Mouse (Mus musculus) midbrain, postnatal 0 days (tissue): ENCODE measurements around the gene Snrnp40. TPM values are rescaled to one million over a fixed set of nuclear protein-coding genes. Genes with fewer than 3 reads are reported as not detected.
A peak's percentile ranks its signal among the peaks of the same experiment; 100 is the strongest.

Source experiments
- ATAC-seq: fragments of 200-750 bp; cut with Nextera tagmentation; 2 replicates; pipeline ENCODE4 v1.8.0; 2017; ENCODE audit warnings: moderate number of reproducible peaks, mild to moderate bottlenecking, moderate TSS enrichment, moderate library complexity; ENCODE audit not compliant: low FRiP score
- DNase-seq: peaks from one replicate; pipeline ENCODE4 v3.0.0-alpha.2; 2015; ENCODE audit warnings: low spot score
- H3K27ac ChIP-seq: fragments of 300-500 bp; sonication (generic); 2 replicates; pipeline ENCODE4 v1.5.1; 2014; ENCODE audit warnings: low read depth, mild to moderate bottlenecking, low read length, mixed read lengths
- H3K27me3 ChIP-seq: fragments of 300-500 bp; sonication (generic); 2 replicates; pipeline ENCODE4 v1.6.1; 2014; ENCODE audit warnings: low read length, control low read depth, mixed read lengths; ENCODE audit not compliant: insufficient read depth
- H3K36me3 ChIP-seq: fragments of 300-500 bp; sonication (generic); 2 replicates; pipeline ENCODE4 v1.6.1; 2014; ENCODE audit warnings: low read length, control low read depth, mixed read lengths; ENCODE audit not compliant: insufficient read depth
- H3K4me1 ChIP-seq: fragments of 300-500 bp; sonication (generic); 2 replicates; pipeline ENCODE4 v1.6.1; 2014; ENCODE audit warnings: mild to moderate bottlenecking, control low read depth, antibody characterized with exemption, low read length, mixed read lengths; ENCODE audit not compliant: insufficient read depth
- H3K4me2 ChIP-seq: fragments of 300-500 bp; sonication (generic); 2 replicates; pipeline ENCODE4 v1.6.1; 2014; ENCODE audit warnings: low read depth, mild to moderate bottlenecking, low read length, mixed read lengths; ENCODE audit not compliant: poor library complexity, severe bottlenecking
- H3K4me3 ChIP-seq: fragments of 300-500 bp; sonication (generic); 2 replicates; pipeline ENCODE4 v1.5.1; 2014; ENCODE audit warnings: low read depth, mild to moderate bottlenecking, low read length, moderate library complexity
- H3K9ac ChIP-seq: fragments of 300-500 bp; sonication (generic); replicated peaks from 2 replicates; pipeline ENCODE4 v1.6.1; 2014; ENCODE audit warnings: mild to moderate bottlenecking, low read length, moderate library complexity, mixed read lengths; ENCODE audit not compliant: poor library complexity, severe bottlenecking
- H3K9me3 ChIP-seq: fragments of 300-500 bp; sonication (generic); 2 replicates; pipeline ENCODE4 v1.6.1; 2016; ENCODE audit warnings: low read length, control low read depth
- CTCF ChIP-seq: IDR thresholded peaks from 2 replicates; pipeline ENCODE4 v1.5.1; 2016; ENCODE audit warnings: antibody characterized with exemption, mild to moderate bottlenecking
- WGBS: fragments of 180-500 bp; shearing (Covaris S2); extraction: QIAGEN DNeasy Blood & Tissue Kit; methylation state at CpG from one replicate; pipeline ENCODE4 v1.1.7; 2014; 5-methylcytosine and 5-hydroxymethylcytosine counted together
- polyA plus RNA-seq: library from polyadenylated mRNA; unstranded; fragments of >200 nt; fragmentation: Nextera tagmentation; extraction: Ambion mirVana; gene quantifications from 2 replicates; pipeline ENCODE4 v1.2.1, GENCODE M21; 2015
- total RNA-seq: library from RNA; depleted of rRNA; stranded (reverse); fragments of >200 nt; gene quantifications from 2 replicates; pipeline ENCODE4 v1.2.3, GENCODE M21; 2014

Gene Snrnp40
- total and polyA plus RNA-seq, 2 experiments from 2014 or later: 70.2 to 75.5 TPM

- H3K36me3 ChIP-seq: peaks cover 4% of the 10 kb centered on the region; the same call in 1 of the 2 replicates
- ATAC-seq: no peak
- no peak overlapping the region for H3K27ac ChIP-seq
- no peaks in the 10 kb centered on the region for H3K27me3 ChIP-seq
- H3K4me2 ChIP-seq: no peak overlapping the region
- no peak overlapping the region for H3K4me3 ChIP-seq
- DNase-seq: no peak
- H3K9ac ChIP-seq: no peak overlapping the region
- TF ChIP-seq CTCF: no peak
- no peaks in the 10 kb centered on the region for H3K9me3 ChIP-seq
- peaks cover 12% of the 10 kb centered on the region; the same call in 1 of the 2 replicates for H3K4me1 ChIP-seq
Observed at GRCm38 (mm10) chr4:130357946-130358345, 2.0 kb upstream of the Snrnp40 start.

DNA sequence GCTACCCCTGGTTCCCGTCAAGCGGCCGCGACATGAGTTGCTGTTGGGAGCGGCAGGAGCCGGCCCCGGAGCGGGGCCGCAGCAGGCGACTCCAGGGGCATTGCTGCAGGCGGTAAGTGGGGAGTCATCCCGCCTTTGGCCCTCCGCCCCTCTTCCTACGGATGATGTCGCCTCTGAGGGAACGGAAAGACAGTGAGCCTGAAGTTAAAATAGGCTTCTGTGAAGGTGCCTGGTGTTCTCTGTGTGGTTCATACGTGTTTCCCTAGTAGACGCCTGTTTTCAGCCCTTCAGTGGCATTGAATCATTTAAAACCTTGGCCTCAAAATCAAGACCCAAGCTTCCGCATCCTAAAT lies 282 bp downstream of the Snrnp40 start:
- ATAC-seq (no peak), DNase-seq (no peak)
- Histone ChIP-seq H3K4me1 (peaks cover 12% of the 10 kb centered on the region; the same call in 1 of the 2 replicates), H3K9ac (peak overlapping the region; percentile 73), H3K27me3 (no peaks in the 10 kb centered on the region), H3K9me3 (no peaks in the 10 kb centered on the region), H3K4me2 (peak overlapping the region; percentile 67), H3K4me3 (peak overlapping the region; percentile 62), H3K27ac (peak overlapping the region; percentile 86), H3K36me3 (peaks cover 12% of the 10 kb centered on the region)
- WGBS: 0% methylated on average over 19 of the region's 19 CpGs
- no peak for TF ChIP-seq CTCF

- H3K9me3 ChIP-seq: no peaks in the 10 kb centered on the region
- no peak overlapping the region for H3K4me3 ChIP-seq
- 88% methylated on average over 4 of the region's 4 CpGs for WGBS
- TF ChIP-seq CTCF: peak; percentile 55
- H3K9ac ChIP-seq: no peak overlapping the region
- H3K27me3 ChIP-seq: no peaks in the 10 kb centered on the region
- no peak overlapping the region for H3K4me2 ChIP-seq
- no peak overlapping the region for H3K27ac ChIP-seq
- no peaks in the 10 kb centered on the region for H3K4me1 ChIP-seq
- peaks cover 48% of the 10 kb centered on the region for H3K36me3 ChIP-seq
- no peak for ATAC-seq
- peak; percentile 42 for DNase-seq
Observed at GRCm38 (mm10) chr4:130376675-130377074, 16.7 kb downstream of the Snrnp40 start.

- Histone ChIP-seq H3K9ac (no peak overlapping the region), H3K4me1 (no peaks in the 10 kb centered on the region), H3K4me2 (no peak overlapping the region), H3K27me3 (no peaks in the 10 kb centered on the region), H3K4me3 (no peak overlapping the region), H3K27ac (no peak overlapping the region), H3K9me3 (no peaks in the 10 kb centered on the region), H3K36me3 (peaks cover 51% of the 10 kb centered on the region)
- peak; percentile 12; the same call in 1 of the 2 replicates for TF ChIP-seq CTCF
- no peak for ATAC-seq
- 92% methylated on average over 4 of the region's 4 CpGs for WGBS
- DNase-seq: no peak
Observed at GRCm38 (mm10) chr4:130377500-130377899, 17.6 kb downstream of the Snrnp40 start.

DNA sequence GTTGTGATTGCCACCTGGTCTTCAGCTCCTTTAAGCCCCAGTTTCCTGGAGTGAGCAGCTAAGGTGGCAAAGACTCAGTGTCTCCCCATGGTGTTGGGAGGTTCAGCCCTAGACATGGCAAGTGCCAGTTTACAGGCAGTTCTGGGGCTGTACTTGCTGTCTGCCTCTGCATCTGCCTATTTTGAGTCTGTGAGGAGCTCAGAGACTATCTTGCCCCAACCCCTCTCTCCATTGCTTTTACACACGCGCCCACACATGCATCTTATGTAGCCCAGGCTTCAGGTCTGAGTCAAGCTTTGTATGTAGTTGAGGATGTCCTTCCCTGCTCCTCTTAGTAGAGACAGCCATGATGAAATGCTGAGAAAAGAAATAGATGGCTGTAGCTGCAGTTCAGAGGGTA lies 19.2 kb downstream of the Snrnp40 start:
- 100% methylated on average over 2 of the region's 2 CpGs for WGBS
- H3K36me3 ChIP-seq: peaks cover 57% of the 10 kb centered on the region
- no peak overlapping the region for H3K4me2 ChIP-seq
- no peaks in the 10 kb centered on the region for H3K27me3 ChIP-seq
- no peak for TF ChIP-seq CTCF
- H3K9ac ChIP-seq: no peak overlapping the region
- ATAC-seq: no peak
- H3K4me1 ChIP-seq: no peaks in the 10 kb centered on the region
- no peak overlapping the region for H3K27ac ChIP-seq
- DNase-seq: no peak
- no peak overlapping the region for H3K4me3 ChIP-seq
- H3K9me3 ChIP-seq: no peaks in the 10 kb centered on the region

DNA sequence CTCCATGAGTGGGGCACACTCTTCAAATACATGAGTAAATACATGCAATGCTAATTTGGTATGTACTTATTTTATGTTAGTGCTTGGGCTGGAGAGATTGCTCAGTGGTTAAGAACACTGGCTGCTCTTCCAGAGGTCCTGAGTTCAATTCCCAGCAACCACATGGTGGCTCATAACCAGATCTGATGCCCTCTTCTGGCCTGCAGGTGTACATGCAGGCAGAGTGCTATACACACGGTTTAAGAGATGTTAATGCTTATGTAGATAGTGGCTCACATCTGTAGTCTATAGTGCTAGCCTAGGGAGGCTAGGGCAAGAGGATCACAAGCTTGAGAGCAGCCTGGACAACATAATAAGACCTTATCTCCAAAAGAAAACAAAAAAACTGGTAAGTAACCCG lies 20.5 kb downstream of the Snrnp40 start:
- DNase-seq (no peak), ATAC-seq (no peak)
- Histone ChIP-seq H3K4me2 (no peak overlapping the region), H3K27me3 (no peaks in the 10 kb centered on the region), H3K4me1 (no peaks in the 10 kb centered on the region), H3K36me3 (peaks cover 53% of the 10 kb centered on the region), H3K9ac (no peak overlapping the region), H3K9me3 (no peaks in the 10 kb centered on the region), H3K4me3 (no peak overlapping the region), H3K27ac (no peak overlapping the region)
- TF ChIP-seq CTCF: peak; percentile 15; the same call in 1 of the 2 replicates
- WGBS: 95% methylated on average over 2 of the region's 2 CpGs
